Mouse (Mus musculus): ENCODE data around the gene Tmem9b. TPM values are rescaled to one million over a fixed set of nuclear protein-coding genes. Genes with fewer than 3 reads are reported as not detected.

The Tmem9b gene
- 14.7 and 20.5 TPM in 2 replicates for polyA plus RNA-seq (2012; rRNA removed)

DNA sequence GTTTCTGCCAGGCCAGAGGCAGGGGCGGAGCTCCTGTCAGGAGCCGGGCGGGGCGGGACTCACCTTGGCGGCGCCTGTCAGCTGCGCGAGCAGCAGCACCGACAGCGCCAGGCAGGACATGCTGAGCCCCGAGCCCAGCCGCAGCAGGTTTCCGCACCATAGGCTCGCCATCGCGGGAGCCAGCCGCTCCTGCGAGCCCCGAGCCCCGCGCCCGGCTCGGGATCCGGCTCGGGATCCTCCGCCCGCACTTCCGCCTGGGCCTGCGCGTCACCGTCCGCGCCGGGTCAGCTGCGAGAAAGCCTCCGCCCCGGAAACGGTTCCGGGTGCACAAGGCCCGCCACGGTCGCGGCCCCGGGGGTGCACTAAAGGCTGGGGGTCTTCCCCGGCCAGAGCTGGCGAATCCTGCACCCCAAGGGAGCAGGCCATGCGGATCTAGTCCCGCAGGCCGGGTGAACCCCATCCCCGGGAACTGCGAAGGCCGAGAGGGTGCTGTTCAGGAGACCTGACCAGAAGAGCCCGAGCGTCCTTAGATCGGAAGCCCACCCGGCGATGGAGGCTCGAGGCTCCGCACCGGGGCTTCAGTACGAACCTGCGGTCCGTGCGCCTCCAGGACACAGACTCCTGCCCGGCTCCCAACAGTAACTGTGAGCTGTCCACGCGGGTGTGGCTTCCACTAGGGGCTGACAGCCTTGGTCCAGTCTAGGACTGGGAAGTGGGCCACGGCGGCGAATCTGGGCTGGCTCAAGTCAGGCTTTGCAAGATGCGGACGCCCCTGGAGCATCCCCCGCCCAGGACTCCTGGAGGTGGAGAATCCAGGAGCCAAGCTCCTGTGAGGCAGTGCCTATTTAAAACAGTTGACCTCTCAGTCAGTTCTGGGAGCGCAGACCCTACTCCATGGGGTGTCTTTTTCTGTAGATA, at the start of gene Tmem9b:
Gene Tmem9b (minus strand): TSS at position 868 of the 918 bp plus-strand sequence.

DNA sequence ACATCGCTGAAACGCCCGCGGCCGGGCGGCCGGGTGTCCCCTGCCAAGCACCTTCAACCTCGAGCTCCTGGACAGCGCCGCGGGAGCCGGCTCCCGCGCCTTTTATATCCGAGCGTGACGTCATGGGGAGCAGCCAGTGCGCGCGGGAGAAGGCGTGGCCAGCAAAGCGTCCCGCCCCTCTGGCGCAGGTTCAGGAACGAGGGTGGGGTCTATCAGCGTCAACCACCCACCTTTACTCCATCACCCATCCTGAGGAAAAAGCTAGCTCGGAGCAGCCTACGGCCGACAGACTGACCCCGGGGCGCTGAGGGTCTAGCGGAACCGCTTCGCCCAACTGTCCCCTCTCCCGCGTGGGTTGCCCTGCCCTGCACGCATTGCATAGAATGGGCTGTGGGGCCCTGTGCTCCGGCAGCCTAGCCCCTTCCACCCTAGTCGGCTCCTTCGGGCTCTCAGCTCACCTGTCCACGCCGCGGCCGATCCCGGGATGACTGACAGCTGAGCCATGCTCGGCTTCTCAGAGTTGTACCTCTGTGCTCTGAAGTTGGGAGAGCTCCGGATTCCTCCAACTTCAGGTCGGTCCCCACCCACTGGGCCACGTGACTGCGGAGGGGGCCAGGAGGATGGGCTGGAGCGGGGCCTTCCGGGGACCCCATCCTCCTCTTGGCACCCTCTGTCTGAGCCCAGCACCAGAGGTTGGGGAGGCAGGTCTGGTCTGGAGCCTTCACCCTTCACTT, 29.0 kb upstream of the Tmem9b start, which contains the start of gene Nrip3:
Gene Nrip3 (minus strand): TSS at position 556 of the 734 bp plus-strand sequence.

DNA sequence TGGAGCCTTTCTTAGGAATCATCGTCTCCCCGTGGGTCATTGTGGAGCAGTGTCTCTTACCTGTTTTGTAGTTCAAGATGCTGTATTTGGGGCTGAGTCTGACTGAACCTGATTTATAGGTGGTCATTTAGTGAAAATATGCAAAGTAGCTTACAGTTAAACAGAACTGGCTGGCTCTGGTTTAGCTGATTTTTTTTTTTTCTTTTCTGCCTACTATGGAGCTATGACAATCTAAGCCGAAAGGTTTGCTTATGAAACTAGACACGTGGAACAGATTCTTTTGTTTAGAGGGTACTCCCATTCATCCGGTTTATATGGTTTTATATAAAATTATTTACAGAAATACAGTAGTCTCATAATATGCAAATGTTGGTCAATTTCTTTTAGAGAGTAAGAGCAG, 21.0 kb downstream of the Tmem9b start, which contains the start of gene Ascl3:
Gene Ascl3 (minus strand): TSS at position 101 of the 400 bp plus-strand sequence.

DNA sequence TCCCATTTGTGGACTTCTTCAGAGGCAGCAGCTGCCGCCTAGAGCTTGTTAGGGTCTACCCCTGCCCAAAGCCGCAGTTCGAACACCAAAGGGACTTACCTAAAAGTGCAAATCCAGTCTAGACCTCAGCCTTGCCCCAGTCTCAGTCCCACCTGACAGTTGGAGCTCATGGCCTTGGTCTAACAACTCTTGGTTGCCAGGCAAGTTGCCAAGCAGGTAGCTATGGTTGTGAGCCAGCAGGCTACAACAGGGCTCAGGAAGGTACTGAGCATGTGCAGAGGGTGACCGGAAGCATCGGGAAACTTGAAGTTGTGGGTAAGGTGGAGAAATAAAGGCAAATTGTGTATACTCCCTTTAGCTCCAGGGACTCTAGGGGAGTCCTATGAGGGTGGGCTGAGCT, 29.0 kb downstream of the Tmem9b start, which contains the start of gene BC051019:
Gene BC051019 (minus strand): TSS at position 154 of the 400 bp plus-strand sequence.

DNA sequence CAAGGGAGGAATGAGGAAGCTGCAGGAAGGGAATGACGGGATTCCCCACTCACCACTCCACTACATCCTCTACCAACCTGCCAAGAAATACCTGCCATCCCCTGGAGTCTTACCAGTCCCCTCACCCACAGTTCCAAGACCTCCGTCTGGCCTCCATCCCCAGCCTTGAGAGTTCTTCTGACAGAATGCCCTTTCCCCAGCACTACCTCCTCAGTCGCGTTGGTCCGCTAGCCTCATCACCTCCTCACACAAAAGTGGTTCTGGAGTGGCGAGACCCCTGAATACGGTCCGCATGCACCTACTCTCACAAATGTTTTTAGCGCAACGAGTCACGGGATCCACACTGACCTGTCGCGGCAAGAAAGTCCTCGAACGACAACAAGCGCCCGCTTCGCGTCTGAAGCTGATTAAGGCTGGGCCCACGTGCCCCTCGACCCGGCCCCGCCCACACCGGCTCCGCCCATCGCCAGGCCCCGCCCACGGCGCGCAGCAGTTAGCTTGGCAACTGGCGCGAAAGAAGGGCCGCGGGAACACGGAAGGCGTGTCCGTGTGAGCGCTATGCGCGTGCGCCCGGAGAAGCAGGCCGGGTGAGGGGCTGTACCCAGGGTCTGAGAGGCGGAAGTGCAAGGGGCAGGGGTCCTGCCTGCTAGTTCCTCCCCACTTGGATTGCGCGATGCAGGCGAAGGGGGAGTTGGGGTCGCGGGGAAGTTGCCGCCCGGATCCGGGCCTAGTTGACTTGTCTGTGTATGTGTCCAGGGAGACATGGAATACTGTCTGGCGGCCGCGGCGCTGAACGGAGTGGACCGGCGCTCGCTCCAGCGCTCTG, 49.3 kb downstream of the Tmem9b start, which contains the start of the genes St5 and Akip1:
Gene St5 (minus strand): TSS at position 416 of the 826 bp plus-strand sequence.
Gene Akip1 (plus strand): TSS at position 501 of the 826 bp plus-strand sequence.

Other genes with a start within 250 kb of the Tmem9b start
- gene Trim66, start 244.7 kb downstream of the Tmem9b start, polyA plus RNA-seq (2012; rRNA removed), result 0.02 and 0.06 TPM in 2 replicates
- 163 and 177 TPM in 2 replicates for gene Rpl27a, start 233.7 kb downstream of the Tmem9b start, polyA plus RNA-seq (2012; rRNA removed)
- gene St5, start 49.3 kb downstream of the Tmem9b start, polyA plus RNA-seq (2012; rRNA removed), result 17.9 and 20.9 TPM in 2 replicates
- gene Akip1, start 49.2 kb downstream of the Tmem9b start, polyA plus RNA-seq (2012; rRNA removed), result 2.3 and 3.5 TPM in 2 replicates
- gene BC051019, start 29.0 kb downstream of the Tmem9b start, polyA plus RNA-seq (2012; rRNA removed), result 0.19 and 0.35 TPM in 2 replicates
- 0.68 and 0.79 TPM in 2 replicates for gene Ascl3, start 21.1 kb downstream of the Tmem9b start, polyA plus RNA-seq (2012; rRNA removed)
- 0.03 and 0.42 TPM in 2 replicates for gene Nrip3, start 29.1 kb upstream of the Tmem9b start, polyA plus RNA-seq (2012; rRNA removed)
- gene Scube2, start 112.8 kb upstream of the Tmem9b start, polyA plus RNA-seq (2012; rRNA removed), result 0.43 and 0.58 TPM in 2 replicates
- 12.8 and 13.7 TPM in 2 replicates for gene Dennd5a, start 207.6 kb upstream of the Tmem9b start, polyA plus RNA-seq (2012; rRNA removed)
- 8.4 and 10.5 TPM in 2 replicates for gene Tmem41b, start 234.1 kb upstream of the Tmem9b start, polyA plus RNA-seq (2012; rRNA removed)